Mouse (Mus musculus) urinary bladder, postnatal 36 days (tissue): ENCODE results near the gene Srrm4.
A peak's percentile ranks its signal among the peaks of the same experiment; 100 is the strongest.

Source experiments
- DNase-seq, 2 experiments: peaks; one replicate each; pipeline ENCODE4 v3.0.0; 2022; ENCODE audit warnings: low spot score in 2 of 2, mixed read lengths in 1 of 2

Gene Srrm4

GRCm38 (mm10) chr5:116407321-116407720 is 184.3 kb downstream of the Srrm4 start:
- DNase-seq = peak in 1 of 2 experiments; percentile 45

GRCm38 (mm10) chr5:116406507-116406906 is 185.1 kb downstream of the Srrm4 start:
- DNase-seq = no peak

GRCm38 (mm10) chr5:116405934-116406333 is 185.7 kb downstream of the Srrm4 start:
- no peak for DNase-seq

- no peak for DNase-seq
Observed at GRCm38 (mm10) chr5:116404063-116404462, 187.6 kb downstream of the Srrm4 start.

- no peak for DNase-seq
Observed at GRCm38 (mm10) chr5:116400801-116401200, 190.8 kb downstream of the Srrm4 start.

GRCm38 (mm10) chr5:116400042-116400730 is 191.4 kb downstream of the Srrm4 start:
- DNase-seq = no peak

- no peak for DNase-seq
Observed at GRCm38 (mm10) chr5:116396104-116396503, 195.5 kb downstream of the Srrm4 start.

GRCm38 (mm10) chr5:116392603-116393002 is 199.0 kb downstream of the Srrm4 start:
- DNase-seq = peak in 1 of 2 experiments; percentile 63

- DNase-seq = peak in 1 of 2 experiments; percentile 55
Observed at GRCm38 (mm10) chr5:116389856-116390542, 201.6 kb downstream of the Srrm4 start.

- no peak for DNase-seq
Observed at GRCm38 (mm10) chr5:116389321-116389720, 202.3 kb downstream of the Srrm4 start.
